ENCODE assay signal across 9 mouse cellular contexts in the genomic region with DNA sequence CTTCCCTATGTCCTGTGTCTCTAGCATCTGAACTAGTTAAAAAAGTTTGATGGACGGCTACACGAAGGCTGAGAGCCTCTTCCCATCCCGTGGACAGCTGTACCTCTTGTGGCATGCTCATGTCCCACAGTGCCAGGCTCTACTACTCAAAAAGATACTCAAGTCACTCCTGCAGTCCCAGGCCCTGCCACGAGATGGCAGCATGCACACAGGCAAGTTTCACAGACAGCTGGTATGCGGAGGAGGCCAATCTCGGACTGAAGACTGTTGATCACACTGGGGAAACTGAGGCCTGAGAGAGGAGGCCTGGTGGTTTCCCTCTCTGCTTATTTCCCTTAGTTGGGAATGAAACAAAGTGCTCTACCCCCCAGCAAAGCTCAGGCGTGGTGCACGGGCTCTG. TPM values are rescaled to one million over a fixed set of nuclear protein-coding genes. Genes with fewer than 3 reads are reported as not detected.
A peak's percentile ranks its signal among the peaks of the same experiment; 100 is the strongest.
DNase-seq lines count a peak whose midpoint lies in the region; ATAC-seq and TF ChIP-seq lines count a peak whose summit lies in the region.
"Had no signal": no experiment of that assay in that cellular context is flagged by ENCODE, and none has a peak within 500 bp of the region (broad histone marks: within the 10 kb centered on the region; RNA-seq: fewer than 3 reads in every experiment).

No protein-coding gene starts in this region.

- H3K27ac ChIP-seq in embryonic facial prominence, embryonic 11.5 days (replicated peaks; ENCODE audit: low read depth, low read length): no peak overlapping the region
- H3K27ac ChIP-seq in heart, adult 2 months: no peak overlapping the region
- H3K27ac ChIP-seq: limb, embryonic 15.5 days had no signal

- TF ChIP-seq CTCF in E14TG2a.4 (conservative IDR thresholded peaks at IDR 0.05; ENCODE audit: low read length): peak; percentile 86
- peak; percentile 98 for TF ChIP-seq CTCF in heart, adult 2 months (IDR thresholded peaks at IDR 0.05)

- peak; percentile 99 for TF ChIP-seq EP300 in heart, adult 2 months (IDR thresholded peaks at IDR 0.05; ENCODE audit: insufficient read depth, low read depth, low read length)

- H3K9me3 ChIP-seq in E14TG2a.4 (ENCODE audit: low read length): no peaks in the 10 kb centered on the region
- no peaks in the 10 kb centered on the region for H3K9me3 ChIP-seq in embryonic facial prominence, embryonic 11.5 days (replicated peaks; ENCODE audit: control insufficient read depth, low read length)
- H3K9me3 ChIP-seq: limb, embryonic 15.5 days had no signal

- no peak overlapping the region for H3K4me3 ChIP-seq in E14TG2a.4 (replicated peaks; ENCODE audit: low read length)
- H3K4me3 ChIP-seq in embryonic facial prominence, embryonic 11.5 days (ENCODE audit: low read depth, low read length): no peak overlapping the region
- no peak overlapping the region for H3K4me3 ChIP-seq in heart, adult 2 months
- H3K4me3 ChIP-seq: limb, embryonic 15.5 days had no signal

- H3K4me1 ChIP-seq in E14TG2a.4 (replicated peaks; ENCODE audit: low read depth, low read length): peaks cover 29% of the 10 kb centered on the region
- no peaks in the 10 kb centered on the region; the same call in 1 of the 2 replicates for H3K4me1 ChIP-seq in embryonic facial prominence, embryonic 11.5 days (ENCODE audit: control insufficient read depth, insufficient read depth, low read length)
- no peaks in the 10 kb centered on the region for H3K4me1 ChIP-seq in heart, adult 2 months (ENCODE audit: control insufficient read depth, insufficient read depth, low read length)

- H3K9ac ChIP-seq in embryonic facial prominence, embryonic 11.5 days (replicated peaks; ENCODE audit: low read length): no peak overlapping the region
- no peak overlapping the region for H3K9ac ChIP-seq in heart, adult 2 months (ENCODE audit: low read depth, low read length)
- H3K9ac ChIP-seq: limb, embryonic 15.5 days had no signal

- no peak for TF ChIP-seq POLR2A in heart, adult 2 months (IDR thresholded peaks at IDR 0.05; ENCODE audit: insufficient read depth, low read depth, low read length)

- H3K27me3 ChIP-seq in E14TG2a.4 (ENCODE audit: insufficient read depth, low read length): peaks cover 31% of the 10 kb centered on the region
- peaks cover 9% of the 10 kb centered on the region for H3K27me3 ChIP-seq in embryonic facial prominence, embryonic 11.5 days (ENCODE audit: control insufficient read depth, insufficient read depth, low read length)
- H3K27me3 ChIP-seq in heart, adult 2 months (ENCODE audit: control insufficient read depth, insufficient read depth, low read length): no peaks in the 10 kb centered on the region

- intact Hi-C loops in heart, adult 2 months (cut with DNase I): loop anchor here (1.0 to 10.0 kb wide), 3 partner anchors 210 to 410 kb away; no protein-coding TSS in a partner anchor

- no peak overlapping the region for H3K4me2 ChIP-seq in embryonic facial prominence, embryonic 11.5 days (ENCODE audit: low read depth, low read length)
- H3K4me2 ChIP-seq: limb, embryonic 15.5 days had no signal

- WGBS in embryonic facial prominence, embryonic 11.5 days: 7% methylated on average over 8 of the region's 8 CpGs
- WGBS in heart, adult 2 months: 8% methylated on average over 8 of the region's 8 CpGs

- no peak for ATAC-seq in embryonic facial prominence, embryonic 11.5 days (replicated peaks; ENCODE audit: insufficient number of reproducible peaks, low FRiP score, low TSS enrichment, low read depth)

- no peaks in the 10 kb centered on the region for H3K36me3 ChIP-seq in E14TG2a.4 (ENCODE audit: insufficient read depth, low read length)
- H3K36me3 ChIP-seq in embryonic facial prominence, embryonic 11.5 days (replicated peaks; ENCODE audit: control insufficient read depth, insufficient read depth, low read depth, low read length): no peaks in the 10 kb centered on the region
- no peaks in the 10 kb centered on the region for H3K36me3 ChIP-seq in heart, adult 2 months (ENCODE audit: control insufficient read depth, insufficient read depth, low read length)
- H3K36me3 ChIP-seq: limb, embryonic 15.5 days had no signal

- H3K79me2 ChIP-seq in heart, adult 2 months (replicated peaks; ENCODE audit: control insufficient read depth, insufficient read depth, low read length): no peaks in the 10 kb centered on the region

- DNase-seq in adrenal gland, postnatal 25 days: peak; percentile 95
- peak; percentile 96 for DNase-seq in embryonic facial prominence, embryonic 11.5 days (ENCODE audit: low spot score)
- DNase-seq in heart, adult 2 months: peak; percentile 90 to 98
- peak; percentile 91 to 99 for DNase-seq in layer of hippocampus, adult 8-10 months (ENCODE audit: low spot score in 2 of 2)
- DNase-seq in lung, postnatal 25 days (ENCODE audit: low spot score): peak; percentile 94
- DNase-seq in retina, postnatal 7 days (ENCODE audit: low read depth, low spot score): peak; percentile 88
- DNase-seq in urinary bladder, adult 18-20 months (ENCODE audit: low spot score in 2 of 2): peak; percentile 91 to 99

RNA-seq across cellular contexts. Expression of gene Cebpb, which starts 3.6 kb away (rescaled TPM):
- 483 and 585 TPM in 2 replicates for total RNA-seq in adrenal gland, postnatal 25 days (2021)
- 3.1 and 4.4 TPM in 2 replicates for polyA plus RNA-seq in embryonic facial prominence, embryonic 11.5 days (2014; fragmentation: Nextera tagmentation; extraction: Ambion mirVana)
- 100 to 1,000 TPM in 1 of 2 experiments, 10 to 100 TPM in 1; 88.1 to 133 TPM for total RNA-seq in heart, adult 2 months (2021)
- 30.3 and 77.8 TPM in 2 replicates for polyA plus RNA-seq in heart, adult 2 months (2012; rRNA removed)
- 10 to 100 TPM; 21.3 to 37.2 (median 25.6) TPM for total RNA-seq in layer of hippocampus, adult 8-10 months (2022)

RNA-seq across cellular contexts. Expression of gene Tmem189, which starts 4.5 kb away (rescaled TPM):
- total RNA-seq in adrenal gland, postnatal 25 days (2021): 37.4 and 40.5 TPM in 2 replicates
- polyA plus RNA-seq in embryonic facial prominence, embryonic 11.5 days (2014; fragmentation: Nextera tagmentation; extraction: Ambion mirVana): 31.9 and 34.1 TPM in 2 replicates
- 10 to 100 TPM; 23.0 to 26.4 TPM for total RNA-seq in heart, adult 2 months (2021)
- 53.2 and 58.4 TPM in 2 replicates for polyA plus RNA-seq in heart, adult 2 months (2012; rRNA removed)
- total RNA-seq in layer of hippocampus, adult 8-10 months (2022): 10 to 100 TPM; 44.5 to 47.5 (median 46.8) TPM

RNA-seq across cellular contexts. Expression of gene Gm20431, which starts 23.8 kb away (rescaled TPM):
- total RNA-seq in adrenal gland, postnatal 25 days (2021): 12.1 and 15.7 TPM in 2 replicates
- polyA plus RNA-seq in embryonic facial prominence, embryonic 11.5 days (2014; fragmentation: Nextera tagmentation; extraction: Ambion mirVana): 5.2 and 5.6 TPM in 2 replicates
- total RNA-seq in heart, adult 2 months (2021): 10 to 100 TPM; 15.6 to 21.0 TPM
- polyA plus RNA-seq in heart, adult 2 months (2012; rRNA removed): 9.7 and 16.5 TPM in 2 replicates
- 10 to 100 TPM; 35.0 to 46.6 (median 40.9) TPM for total RNA-seq in layer of hippocampus, adult 8-10 months (2022)

RNA-seq across cellular contexts. Expression of gene Ube2v1, which starts 53.2 kb away (rescaled TPM):
- total RNA-seq in adrenal gland, postnatal 25 days (2021): 187 and 190 TPM in 2 replicates
- polyA plus RNA-seq in embryonic facial prominence, embryonic 11.5 days (2014; fragmentation: Nextera tagmentation; extraction: Ambion mirVana): 223 and 235 TPM in 2 replicates
- total RNA-seq in heart, adult 2 months (2021): 100 to 1,000 TPM; 118 to 121 TPM
- polyA plus RNA-seq in heart, adult 2 months (2012; rRNA removed): 98.1 and 101 TPM in 2 replicates
- 100 to 1,000 TPM; 196 to 224 (median 216) TPM for total RNA-seq in layer of hippocampus, adult 8-10 months (2022)
